Mouse (Mus musculus): ENCODE measurements around the gene Mymx.

The Mymx gene

GRCm38 (mm10) chr17:45619386-45620256 lies 17.7 kb upstream of the Mymx start:
- no peaks in the 10 kb centered on the region for H3K27me3 ChIP-seq (ENCODE audit: control insufficient read depth, insufficient read depth, low read length, poor library complexity, severe bottlenecking)
- no peaks in the 10 kb centered on the region for H3K36me3 ChIP-seq (ENCODE audit: control insufficient read depth, insufficient read depth, low read length, poor library complexity, severe bottlenecking)
- peak; percentile 39 for DNase-seq (ENCODE audit: low read depth, low spot score)

- Histone ChIP-seq H3K36me3 (ENCODE audit: control insufficient read depth, insufficient read depth, low read length, poor library complexity, severe bottlenecking) (no peaks in the 10 kb centered on the region), H3K27me3 (ENCODE audit: control insufficient read depth, insufficient read depth, low read length, poor library complexity, severe bottlenecking) (no peaks in the 10 kb centered on the region)
- peak; percentile 19 for DNase-seq (ENCODE audit: low read depth, low spot score)
Measured at GRCm38 (mm10) chr17:45618941-45619385, 17.1 kb upstream of the Mymx start.

GRCm38 (mm10) chr17:45617655-45618054 lies 15.8 kb upstream of the Mymx start:
- no peaks in the 10 kb centered on the region for H3K27me3 ChIP-seq (ENCODE audit: control insufficient read depth, insufficient read depth, low read length, poor library complexity, severe bottlenecking)
- DNase-seq (ENCODE audit: low read depth, low spot score): no peak
- no peaks in the 10 kb centered on the region for H3K36me3 ChIP-seq (ENCODE audit: control insufficient read depth, insufficient read depth, low read length, poor library complexity, severe bottlenecking)

- no peak for DNase-seq (ENCODE audit: low read depth, low spot score)
- no peaks in the 10 kb centered on the region for H3K36me3 ChIP-seq (ENCODE audit: control insufficient read depth, insufficient read depth, low read length, poor library complexity, severe bottlenecking)
- no peaks in the 10 kb centered on the region for H3K27me3 ChIP-seq (ENCODE audit: control insufficient read depth, insufficient read depth, low read length, poor library complexity, severe bottlenecking)
Measured at GRCm38 (mm10) chr17:45616679-45617078, 14.8 kb upstream of the Mymx start.

GRCm38 (mm10) chr17:45616046-45616650 lies 14.2 kb upstream of the Mymx start:
- Histone ChIP-seq H3K27me3 (ENCODE audit: control insufficient read depth, insufficient read depth, low read length, poor library complexity, severe bottlenecking) (no peaks in the 10 kb centered on the region), H3K36me3 (ENCODE audit: control insufficient read depth, insufficient read depth, low read length, poor library complexity, severe bottlenecking) (no peaks in the 10 kb centered on the region)
- DNase-seq (ENCODE audit: low read depth, low spot score): no peak

GRCm38 (mm10) chr17:45612921-45613320 lies 11.0 kb upstream of the Mymx start:
- peak; percentile 22 for DNase-seq (ENCODE audit: low read depth, low spot score)
- H3K27me3 ChIP-seq (ENCODE audit: control insufficient read depth, insufficient read depth, low read length, poor library complexity, severe bottlenecking): no peaks in the 10 kb centered on the region

GRCm38 (mm10) chr17:45612008-45612407 lies 10.1 kb upstream of the Mymx start:
- Histone ChIP-seq H3K36me3 (ENCODE audit: control insufficient read depth, insufficient read depth, low read length, poor library complexity, severe bottlenecking) (no peaks in the 10 kb centered on the region), H3K27me3 (ENCODE audit: control insufficient read depth, insufficient read depth, low read length, poor library complexity, severe bottlenecking) (no peaks in the 10 kb centered on the region)
- no peak for DNase-seq (ENCODE audit: low read depth, low spot score)

More at GRCm38 (mm10) chr17:45612921-45613320, 11.0 kb upstream of the Mymx start:
- no peaks in the 10 kb centered on the region for H3K36me3 ChIP-seq (ENCODE audit: control insufficient read depth, insufficient read depth, low read length, poor library complexity, severe bottlenecking)

GRCm38 (mm10) chr17:45610144-45610866 lies 8.4 kb upstream of the Mymx start:
- Histone ChIP-seq H3K36me3 (ENCODE audit: control insufficient read depth, insufficient read depth, low read length, poor library complexity, severe bottlenecking) (no peaks in the 10 kb centered on the region), H3K27me3 (ENCODE audit: control insufficient read depth, insufficient read depth, low read length, poor library complexity, severe bottlenecking) (no peaks in the 10 kb centered on the region)
- DNase-seq (ENCODE audit: low read depth, low spot score): no peak

- Histone ChIP-seq H3K27me3 (ENCODE audit: control insufficient read depth, insufficient read depth, low read length, poor library complexity, severe bottlenecking) (no peaks in the 10 kb centered on the region), H3K36me3 (ENCODE audit: control insufficient read depth, insufficient read depth, low read length, poor library complexity, severe bottlenecking) (no peaks in the 10 kb centered on the region)
- no peak for DNase-seq (ENCODE audit: low read depth, low spot score)
Measured at GRCm38 (mm10) chr17:45608396-45608795, 6.5 kb upstream of the Mymx start.

GRCm38 (mm10) chr17:45606992-45607879 lies 5.3 kb upstream of the Mymx start:
- no peaks in the 10 kb centered on the region for H3K27me3 ChIP-seq (ENCODE audit: control insufficient read depth, insufficient read depth, low read length, poor library complexity, severe bottlenecking)
- H3K36me3 ChIP-seq (ENCODE audit: control insufficient read depth, insufficient read depth, low read length, poor library complexity, severe bottlenecking): no peaks in the 10 kb centered on the region
- no peak for DNase-seq (ENCODE audit: low read depth, low spot score)

GRCm38 (mm10) chr17:45602984-45603383 lies 1.1 kb upstream of the Mymx start:
- no peaks in the 10 kb centered on the region for H3K36me3 ChIP-seq (ENCODE audit: control insufficient read depth, insufficient read depth, low read length, poor library complexity, severe bottlenecking)
- no peak for DNase-seq (ENCODE audit: low read depth, low spot score)
- H3K27me3 ChIP-seq (ENCODE audit: control insufficient read depth, insufficient read depth, low read length, poor library complexity, severe bottlenecking): no peaks in the 10 kb centered on the region

GRCm38 (mm10) chr17:45601325-45601724 lies 577 bp downstream of the Mymx start:
- H3K27me3 ChIP-seq (ENCODE audit: control insufficient read depth, insufficient read depth, low read length, poor library complexity, severe bottlenecking): no peaks in the 10 kb centered on the region
- no peaks in the 10 kb centered on the region for H3K36me3 ChIP-seq (ENCODE audit: control insufficient read depth, insufficient read depth, low read length, poor library complexity, severe bottlenecking)
- no peak for DNase-seq (ENCODE audit: low read depth, low spot score)

- no peak for DNase-seq (ENCODE audit: low read depth, low spot score)
- Histone ChIP-seq H3K36me3 (ENCODE audit: control insufficient read depth, insufficient read depth, low read length, poor library complexity, severe bottlenecking) (no peaks in the 10 kb centered on the region), H3K27me3 (ENCODE audit: control insufficient read depth, insufficient read depth, low read length, poor library complexity, severe bottlenecking) (no peaks in the 10 kb centered on the region)
Measured at GRCm38 (mm10) chr17:45600267-45600666, 1.6 kb downstream of the Mymx start.
